Mouse (Mus musculus): Measurements from ENCODE around the gene Cnot6l.

- no peak for TF ChIP-seq CTCF (conservative IDR thresholded peaks at IDR 0.05; ENCODE audit: insufficient read depth, insufficient read length, low read depth, low read length)
- no peak for TF ChIP-seq POLR2A (IDR thresholded peaks at IDR 0.05; ENCODE audit: low read depth, low read length)
Measured at GRCm38 (mm10) chr5:96104644-96105043, 59.3 kb downstream of the Cnot6l start.
